In the genomic region with DNA sequence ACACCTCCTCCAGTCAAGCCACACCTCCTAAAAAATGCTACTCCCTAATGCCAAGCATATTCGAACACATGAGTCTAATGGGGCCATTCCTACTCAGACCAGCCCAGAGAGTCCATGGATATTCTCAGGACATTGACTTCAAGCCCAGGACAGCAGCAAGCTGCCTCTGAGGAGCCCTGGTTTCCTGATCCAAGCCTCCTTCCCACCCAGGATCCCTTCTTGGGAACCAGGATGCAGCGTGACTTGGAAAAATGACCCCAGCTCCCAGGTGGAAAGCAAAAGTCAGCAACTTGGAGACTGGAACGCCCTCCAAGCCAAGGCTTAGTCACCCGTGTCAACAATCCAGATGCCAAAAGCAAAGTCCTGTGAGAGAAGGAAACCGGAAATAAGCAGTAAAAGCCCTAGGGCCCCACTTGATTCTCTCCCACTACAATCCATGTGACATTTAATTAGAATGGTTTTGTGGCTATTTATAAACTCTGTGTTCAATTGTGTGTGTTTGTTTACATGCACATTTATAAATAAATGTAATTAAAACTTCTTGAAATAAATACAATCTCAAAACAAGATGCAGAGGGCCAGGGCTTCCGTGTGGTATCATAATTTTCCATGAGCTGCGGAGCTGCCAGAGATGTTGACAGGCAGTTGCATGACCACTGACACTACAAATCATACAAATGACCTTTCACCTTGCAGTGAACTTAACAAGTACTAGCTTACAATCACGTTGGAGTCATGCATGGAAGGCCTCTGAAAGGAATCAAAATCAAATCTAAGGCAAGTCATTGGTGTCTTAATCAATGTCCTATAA, we compare ENCODE assay signal across 11 mouse cellular contexts.
DNase-seq lines count a peak whose midpoint lies in the region; ATAC-seq lines count a peak whose summit lies in the region.
"Had no signal": no experiment of that assay in that cellular context is flagged by ENCODE, and none has a peak within 500 bp of the region (broad histone marks: within the 10 kb centered on the region; RNA-seq: fewer than 3 reads in every experiment).

No protein-coding gene starts in this region.

- peak; percentile 67 to 82 for DNase-seq in heart, adult 18-20 months
- peak; percentile 36 to 59 for DNase-seq in heart, postnatal 14 days
- peak; percentile 67 for DNase-seq in kidney, postnatal 10 days
- peak; percentile 82 for DNase-seq in skeletal muscle tissue, adult 2 months (ENCODE audit: low read depth, low spot score)
- no peak for DNase-seq in thymus, postnatal 25 days
- no peak for DNase-seq in left cerebral cortex, adult 11 months (ENCODE audit: low spot score)
- DNase-seq: liver had no signal

- no peak for ATAC-seq in heart, embryonic 12.5 days (ENCODE audit: insufficient number of reproducible peaks, low FRiP score)
- no peak for ATAC-seq in erythroid progenitor cell, adult 5-6 weeks (replicated peaks; ENCODE audit: low FRiP score, poor library complexity, severe bottlenecking)
- ATAC-seq: midbrain, embryonic 15.5 days had no signal

- H3K9ac ChIP-seq in heart, embryonic 12.5 days = no peak overlapping the region
- H3K9ac ChIP-seq: midbrain, embryonic 15.5 days; stomach, embryonic 15.5 days had no signal

- 62% methylated on average over 8 of the region's 8 CpGs for WGBS in heart, embryonic 12.5 days

- no peak overlapping the region for H3K27ac ChIP-seq in heart, embryonic 12.5 days (ENCODE audit: poor library complexity, severe bottlenecking)
- H3K27ac ChIP-seq: midbrain, embryonic 15.5 days; stomach, embryonic 15.5 days had no signal

- no peaks in the 10 kb centered on the region for H3K27me3 ChIP-seq in heart, embryonic 12.5 days (replicated peaks)
- H3K27me3 ChIP-seq: midbrain, embryonic 15.5 days had no signal

- no peak overlapping the region for H3K4me3 ChIP-seq in heart, embryonic 12.5 days
- H3K4me3 ChIP-seq: midbrain, embryonic 15.5 days; stomach, embryonic 15.5 days had no signal

- no peaks in the 10 kb centered on the region for H3K9me3 ChIP-seq in heart, embryonic 12.5 days (replicated peaks)
- H3K9me3 ChIP-seq: midbrain, embryonic 15.5 days; stomach, embryonic 15.5 days had no signal

- H3K4me1 ChIP-seq in heart, embryonic 12.5 days (replicated peaks) = no peaks in the 10 kb centered on the region
- H3K4me1 ChIP-seq: stomach, embryonic 15.5 days had no signal

- H3K4me2 ChIP-seq in heart, embryonic 12.5 days = no peak overlapping the region
- H3K4me2 ChIP-seq: midbrain, embryonic 15.5 days; stomach, embryonic 15.5 days had no signal

- intact Hi-C loops in heart, postnatal 14 days (cut with DNase I) = no loop called here

- H3K36me3 ChIP-seq in heart, embryonic 12.5 days = no peaks in the 10 kb centered on the region
- H3K36me3 ChIP-seq: midbrain, embryonic 15.5 days; stomach, embryonic 15.5 days had no signal

Comparison
In these comparisons a context has a peak if more than half of its experiments do, and no peak if none do; other contexts are left out.
1. DNase-seq: peak in heart, adult 18-20 months (2 of 2), heart, postnatal 14 days (2 of 2), kidney, postnatal 10 days (single experiment) and skeletal muscle tissue, adult 2 months (single experiment); none in thymus, postnatal 25 days (single experiment) and left cerebral cortex, adult 11 months (single experiment).